Mouse (Mus musculus) limb, embryonic 15.5 days (tissue): ENCODE results near the gene Nup107. TPM values are rescaled to one million over a fixed set of nuclear protein-coding genes. Genes with fewer than 3 reads are reported as not detected.

Experiments used
- ATAC-seq: fragments of 200-750 bp; cut with Nextera tagmentation; 2 replicates; pipeline ENCODE4 v1.8.0; 2017; ENCODE audit warnings: low read depth, moderate TSS enrichment; ENCODE audit not compliant: insufficient number of reproducible peaks, low FRiP score, low TSS enrichment
- H3K27ac ChIP-seq: fragments of 300-500 bp; sonication (generic); 2 replicates; pipeline ENCODE4 v1.5.1; 2015; ENCODE audit warnings: moderate library complexity, mild to moderate bottlenecking, inconsistent platforms
- H3K27me3 ChIP-seq: fragments of 300-500 bp; sonication (generic); 2 replicates; pipeline ENCODE4 v1.6.1; 2015; ENCODE audit warnings: inconsistent platforms
- H3K36me3 ChIP-seq: fragments of 300-500 bp; sonication (generic); 2 replicates; pipeline ENCODE4 v1.6.1; 2015; ENCODE audit warnings: inconsistent platforms
- H3K4me1 ChIP-seq: fragments of 300-500 bp; sonication (generic); 2 replicates; pipeline ENCODE4 v1.6.1; 2015; ENCODE audit warnings: inconsistent platforms
- H3K4me2 ChIP-seq: fragments of 300-500 bp; sonication (generic); 2 replicates; pipeline ENCODE4 v1.6.1; 2015; ENCODE audit warnings: mild to moderate bottlenecking, inconsistent platforms
- H3K4me3 ChIP-seq: fragments of 300-500 bp; sonication (generic); 2 replicates; pipeline ENCODE4 v1.5.1; 2015; ENCODE audit warnings: mild to moderate bottlenecking, inconsistent platforms
- H3K9ac ChIP-seq: fragments of 300-500 bp; sonication (generic); 2 replicates; pipeline ENCODE4 v1.6.1; 2015; ENCODE audit warnings: inconsistent platforms
- H3K9me3 ChIP-seq: fragments of 300-500 bp; sonication (generic); 2 replicates; pipeline ENCODE4 v1.6.1; 2016; ENCODE audit warnings: inconsistent platforms
- WGBS: fragments of 180-500 bp; shearing (Covaris S2); methylation state at CpG from one replicate; pipeline ENCODE4 v1.1.7; 2015; 5-methylcytosine and 5-hydroxymethylcytosine counted together
- polyA plus RNA-seq: library from polyadenylated mRNA; unstranded; fragments of >200 nt; fragmentation: Nextera tagmentation; extraction: Ambion mirVana; gene quantifications from 2 replicates; pipeline ENCODE4 v1.2.1, GENCODE M21; 2015

The Nup107 gene
- polyA plus RNA-seq, 1 experiment from 2014 or later: 54.6 TPM

GRCm38 (mm10) chr10:117776281-117777102, 16.0 kb downstream of the Nup107 start:
- Histone ChIP-seq H3K9ac (no peak overlapping the region), H3K36me3 (peaks cover 82% of the 10 kb centered on the region), H3K27ac (no peak overlapping the region), H3K9me3 (no peaks in the 10 kb centered on the region), H3K4me1 (no peaks in the 10 kb centered on the region), H3K4me3 (no peak overlapping the region), H3K4me2 (no peak overlapping the region), H3K27me3 (no peaks in the 10 kb centered on the region)
- 91% methylated on average over 12 of the region's 12 CpGs for WGBS
- ATAC-seq: no peak

GRCm38 (mm10) chr10:117775401-117776144, 16.9 kb downstream of the Nup107 start:
- H3K4me2 ChIP-seq: no peak overlapping the region
- no peak for ATAC-seq
- no peaks in the 10 kb centered on the region for H3K9me3 ChIP-seq
- H3K27ac ChIP-seq: no peak overlapping the region
- no peaks in the 10 kb centered on the region for H3K4me1 ChIP-seq
- H3K36me3 ChIP-seq: peaks cover 82% of the 10 kb centered on the region
- H3K9ac ChIP-seq: no peak overlapping the region
- no peak overlapping the region for H3K4me3 ChIP-seq
- 87% methylated on average over 6 of the region's 6 CpGs for WGBS
- no peaks in the 10 kb centered on the region for H3K27me3 ChIP-seq

GRCm38 (mm10) chr10:117774817-117775120, 17.7 kb downstream of the Nup107 start:
- Histone ChIP-seq H3K27me3 (no peaks in the 10 kb centered on the region), H3K36me3 (peaks cover 86% of the 10 kb centered on the region), H3K9ac (no peak overlapping the region), H3K4me2 (no peak overlapping the region), H3K9me3 (no peaks in the 10 kb centered on the region), H3K4me1 (no peaks in the 10 kb centered on the region), H3K4me3 (no peak overlapping the region), H3K27ac (no peak overlapping the region)
- ATAC-seq: no peak
- WGBS: 100% methylated on average over 1 of the region's 1 CpGs

- Histone ChIP-seq H3K4me1 (no peaks in the 10 kb centered on the region), H3K4me3 (no peak overlapping the region), H3K36me3 (peaks cover 89% of the 10 kb centered on the region), H3K9me3 (no peaks in the 10 kb centered on the region), H3K9ac (no peak overlapping the region), H3K27me3 (no peaks in the 10 kb centered on the region), H3K27ac (no peak overlapping the region), H3K4me2 (no peak overlapping the region)
- ATAC-seq: no peak
- 96% methylated on average over 22 of the region's 22 CpGs for WGBS
Measured at GRCm38 (mm10) chr10:117774011-117774816, 18.3 kb downstream of the Nup107 start.

GRCm38 (mm10) chr10:117773106-117773720, 19.3 kb downstream of the Nup107 start:
- no peak overlapping the region for H3K4me3 ChIP-seq
- H3K4me2 ChIP-seq: no peak overlapping the region
- H3K9ac ChIP-seq: no peak overlapping the region
- no peaks in the 10 kb centered on the region for H3K27me3 ChIP-seq
- no peak for ATAC-seq
- H3K36me3 ChIP-seq: peaks cover 85% of the 10 kb centered on the region
- no peak overlapping the region for H3K27ac ChIP-seq
- no peaks in the 10 kb centered on the region for H3K4me1 ChIP-seq
- no peaks in the 10 kb centered on the region for H3K9me3 ChIP-seq
- 94% methylated on average over 7 of the region's 7 CpGs for WGBS

GRCm38 (mm10) chr10:117772364-117773105, 20.0 kb downstream of the Nup107 start:
- ATAC-seq: no peak
- Histone ChIP-seq H3K4me3 (no peak overlapping the region), H3K4me1 (no peaks in the 10 kb centered on the region), H3K9ac (no peak overlapping the region), H3K4me2 (no peak overlapping the region), H3K9me3 (no peaks in the 10 kb centered on the region), H3K27me3 (no peaks in the 10 kb centered on the region), H3K36me3 (peaks cover 86% of the 10 kb centered on the region), H3K27ac (no peak overlapping the region)
- WGBS: 94% methylated on average over 17 of the region's 17 CpGs

- no peak overlapping the region for H3K4me2 ChIP-seq
- no peak overlapping the region for H3K4me3 ChIP-seq
- no peaks in the 10 kb centered on the region for H3K27me3 ChIP-seq
- H3K4me1 ChIP-seq: no peaks in the 10 kb centered on the region
- no peak overlapping the region for H3K27ac ChIP-seq
- no peak for ATAC-seq
- peaks cover 85% of the 10 kb centered on the region for H3K36me3 ChIP-seq
- no peak overlapping the region for H3K9ac ChIP-seq
- 92% methylated on average over 10 of the region's 10 CpGs for WGBS
- no peaks in the 10 kb centered on the region for H3K9me3 ChIP-seq
Measured at GRCm38 (mm10) chr10:117771131-117771510, 21.4 kb downstream of the Nup107 start.

- no peak overlapping the region for H3K9ac ChIP-seq
- H3K4me1 ChIP-seq: no peaks in the 10 kb centered on the region
- H3K4me3 ChIP-seq: no peak overlapping the region
- H3K27me3 ChIP-seq: no peaks in the 10 kb centered on the region
- H3K9me3 ChIP-seq: no peaks in the 10 kb centered on the region
- H3K27ac ChIP-seq: no peak overlapping the region
- 93% methylated on average over 18 of the region's 18 CpGs for WGBS
- ATAC-seq: no peak
- H3K36me3 ChIP-seq: peaks cover 85% of the 10 kb centered on the region
- H3K4me2 ChIP-seq: no peak overlapping the region
Measured at GRCm38 (mm10) chr10:117770286-117771130, 22.0 kb downstream of the Nup107 start.

- Histone ChIP-seq H3K27me3 (no peaks in the 10 kb centered on the region), H3K9ac (no peak overlapping the region), H3K9me3 (no peaks in the 10 kb centered on the region), H3K4me3 (no peak overlapping the region), H3K4me1 (no peaks in the 10 kb centered on the region), H3K4me2 (no peak overlapping the region), H3K36me3 (peaks cover 85% of the 10 kb centered on the region), H3K27ac (no peak overlapping the region)
- no peak for ATAC-seq
- WGBS: 94% methylated on average over 9 of the region's 9 CpGs
Measured at GRCm38 (mm10) chr10:117769541-117770285, 22.8 kb downstream of the Nup107 start.

- no peak for ATAC-seq
- no peaks in the 10 kb centered on the region for H3K9me3 ChIP-seq
- WGBS: 88% methylated on average over 7 of the region's 7 CpGs
Measured at GRCm38 (mm10) chr10:117768141-117768440, 24.4 kb downstream of the Nup107 start.

More at GRCm38 (mm10) chr10:117768141-117768440, 24.4 kb downstream of the Nup107 start:
- H3K27me3 ChIP-seq: no peaks in the 10 kb centered on the region
- H3K4me2 ChIP-seq: no peak overlapping the region
- H3K9ac ChIP-seq: no peak overlapping the region
- H3K27ac ChIP-seq: no peak overlapping the region
- H3K4me1 ChIP-seq: no peaks in the 10 kb centered on the region
- no peak overlapping the region for H3K4me3 ChIP-seq
- peaks cover 81% of the 10 kb centered on the region for H3K36me3 ChIP-seq
